Mouse (Mus musculus): ENCODE data around the gene Rps6. TPM values are rescaled to one million over a fixed set of nuclear protein-coding genes. Genes with fewer than 3 reads are reported as not detected.

The Rps6 gene
- total and polyA plus RNA-seq, 3 experiments: 325 to 601 (median 491) TPM

DNA sequence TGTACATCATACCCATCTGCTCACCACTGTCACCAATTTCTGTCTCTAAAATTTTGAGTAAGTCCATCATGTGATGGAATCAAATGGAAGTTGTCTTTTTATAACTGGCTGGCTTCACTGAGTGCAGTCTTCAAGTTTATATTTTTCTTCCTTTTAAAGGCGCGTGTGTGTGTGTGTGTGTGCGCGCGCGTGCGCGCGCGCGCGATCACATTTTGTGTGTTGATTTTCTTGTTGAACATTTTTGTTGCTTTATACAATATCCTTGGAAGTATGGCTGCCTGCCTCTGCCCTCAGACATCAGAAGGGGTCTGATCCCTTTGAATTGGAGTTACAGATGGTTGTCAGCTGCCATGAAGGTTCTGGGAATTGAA lies 843 bp upstream of the Rps6 start:
- DNase-seq: no peak
- TF ChIP-seq POLR2A (IDR thresholded peaks at IDR 0.05; ENCODE audit: insufficient read depth, low read depth, low read length) (no peak), EP300 (IDR thresholded peaks at IDR 0.05; ENCODE audit: insufficient read depth, low read depth, low read length) (no peak), CTCF (IDR thresholded peaks at IDR 0.05) (no peak)
- intact Hi-C loops (cut with DNase I): loop anchor here (10.0 kb wide), 1 partner anchor 243 kb away; the partner anchor contains the start of gene Haus6

DNA sequence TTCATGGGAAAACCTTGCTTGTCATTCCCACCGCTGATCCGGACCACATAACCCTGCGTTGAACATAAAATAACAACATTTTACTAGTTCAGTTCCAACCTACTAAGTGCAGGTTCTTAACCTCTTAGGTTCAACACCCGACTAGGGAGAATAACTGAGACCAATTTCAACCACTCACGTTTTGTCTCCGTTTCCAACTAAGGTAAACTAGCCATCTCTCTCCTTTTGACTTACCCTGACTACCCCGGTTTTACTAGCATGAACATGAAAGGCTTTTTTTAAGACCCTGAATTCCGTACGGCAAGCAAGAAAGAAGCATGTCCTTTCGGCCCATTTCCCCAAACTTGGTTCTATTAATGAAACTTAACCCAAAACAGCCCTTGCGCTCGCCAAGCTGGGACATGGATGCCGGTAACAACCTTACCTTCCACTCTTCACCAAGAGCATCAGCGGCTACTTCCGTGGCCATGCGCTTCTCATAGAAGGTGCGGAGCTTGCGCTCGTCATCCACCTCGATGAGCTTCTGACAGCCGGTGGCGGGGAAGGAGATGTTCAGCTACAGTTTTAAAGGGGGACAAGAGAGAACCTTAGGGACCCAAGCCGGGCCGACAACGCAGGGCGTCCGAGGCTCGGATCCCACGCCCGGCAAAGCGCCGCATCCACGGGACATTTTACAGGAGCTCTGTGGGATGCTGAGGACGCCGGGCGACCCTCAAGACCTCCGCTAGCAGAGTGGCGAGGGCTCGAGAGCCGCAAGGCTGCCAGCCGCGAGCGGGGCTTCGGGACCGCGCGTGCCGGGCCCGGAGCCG lies 704 bp downstream of the Rps6 start:
- intact Hi-C loops (cut with DNase I): loop anchor here (1.0 to 10.0 kb wide), 3 partner anchors 18 to 242 kb away; partner anchors contain the start of genes Acer2 and Haus6
- no peaks in the 10 kb centered on the region for H3K27me3 ChIP-seq (ENCODE audit: control insufficient read depth, insufficient read depth, low read length)
- peak overlapping the region; percentile 83 for H3K4me3 ChIP-seq
- H3K79me2 ChIP-seq (replicated peaks; ENCODE audit: control insufficient read depth, insufficient read depth, low read length): no peaks in the 10 kb centered on the region
- H3K36me3 ChIP-seq (ENCODE audit: control insufficient read depth, insufficient read depth, low read length): peaks cover 21% of the 10 kb centered on the region
- 0 out of 2 replicates have a peak, but pooled peaks have one; percentile 6 for TF ChIP-seq POLR2A (IDR thresholded peaks at IDR 0.05; ENCODE audit: insufficient read depth, low read depth, low read length)
- no peak for TF ChIP-seq EP300 (IDR thresholded peaks at IDR 0.05; ENCODE audit: insufficient read depth, low read depth, low read length)
- H3K27ac ChIP-seq: peak overlapping the region; percentile 97
- DNase-seq: no peak
- H3K4me1 ChIP-seq (ENCODE audit: control insufficient read depth, insufficient read depth, low read length): peaks cover 2% of the 10 kb centered on the region
- under 1% methylated on average over 50 of the region's 50 CpGs for WGBS
- peak overlapping the region; percentile 95 for H3K9ac ChIP-seq (ENCODE audit: low read depth, low read length)

More for the DNA sequence above, 843 bp upstream of the Rps6 start:
- H3K4me1 ChIP-seq (ENCODE audit: control insufficient read depth, insufficient read depth, low read length): peaks cover 2% of the 10 kb centered on the region
- no peak overlapping the region; the same call in 1 of the 2 replicates for H3K9ac ChIP-seq (ENCODE audit: low read depth, low read length)
- no peaks in the 10 kb centered on the region for H3K27me3 ChIP-seq (ENCODE audit: control insufficient read depth, insufficient read depth, low read length)
- H3K36me3 ChIP-seq (ENCODE audit: control insufficient read depth, insufficient read depth, low read length): peaks cover 18% of the 10 kb centered on the region
- peak overlapping the region; percentile 97 for H3K27ac ChIP-seq
- H3K4me3 ChIP-seq: peak overlapping the region; percentile 83
- H3K79me2 ChIP-seq (replicated peaks; ENCODE audit: control insufficient read depth, insufficient read depth, low read length): no peaks in the 10 kb centered on the region
- 58% methylated on average over 12 of the region's 12 CpGs for WGBS

DNA sequence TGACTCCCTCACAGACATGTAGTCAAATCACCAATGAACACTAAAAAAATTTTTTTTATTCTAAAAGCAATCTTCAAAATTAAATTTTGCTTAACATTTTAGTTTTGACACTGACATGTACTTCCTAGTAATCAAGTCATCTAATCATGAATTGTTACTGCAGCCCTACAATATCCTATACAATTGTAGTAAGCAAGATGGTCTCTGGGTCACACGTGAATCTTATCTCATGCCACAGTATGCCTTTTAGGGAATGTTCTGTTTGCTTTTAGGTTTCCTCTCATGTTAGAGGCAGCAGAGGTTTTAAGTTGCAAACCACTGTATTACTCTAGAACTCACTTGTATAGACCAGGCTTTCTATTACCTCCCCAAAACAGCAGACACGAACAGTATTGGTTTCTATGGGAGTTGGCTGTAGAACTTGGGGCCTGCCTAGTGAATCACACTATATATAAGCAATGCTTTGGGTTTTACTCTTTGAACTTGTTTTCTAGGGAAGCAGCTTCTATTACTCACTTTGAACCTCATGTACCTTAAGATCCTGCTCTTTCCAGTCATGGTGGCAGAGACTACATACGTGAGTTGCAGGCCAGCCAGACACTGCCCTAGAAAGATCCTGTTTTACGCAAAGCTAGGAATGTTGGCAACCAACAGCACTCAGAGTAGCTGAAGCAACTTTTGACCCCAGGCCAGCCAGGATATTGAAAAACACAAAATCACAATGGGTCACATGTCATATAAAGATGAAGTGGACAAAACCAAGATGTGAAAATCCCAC lies 4.2 kb downstream of the Rps6 start:
- no peaks in the 10 kb centered on the region for H3K27me3 ChIP-seq (ENCODE audit: control insufficient read depth, insufficient read depth, low read length)
- H3K4me3 ChIP-seq: no peak overlapping the region
- WGBS: 64% methylated on average over 4 of the region's 4 CpGs
- peaks cover 21% of the 10 kb centered on the region for H3K36me3 ChIP-seq (ENCODE audit: control insufficient read depth, insufficient read depth, low read length)
- no peak for TF ChIP-seq EP300 (IDR thresholded peaks at IDR 0.05; ENCODE audit: insufficient read depth, low read depth, low read length)
- no peak for TF ChIP-seq CTCF (IDR thresholded peaks at IDR 0.05)
- TF ChIP-seq POLR2A (IDR thresholded peaks at IDR 0.05; ENCODE audit: insufficient read depth, low read depth, low read length): no peak
- no peak for DNase-seq
- H3K9ac ChIP-seq (ENCODE audit: low read depth, low read length): no peak overlapping the region
- no peaks in the 10 kb centered on the region for H3K79me2 ChIP-seq (replicated peaks; ENCODE audit: control insufficient read depth, insufficient read depth, low read length)
- H3K4me1 ChIP-seq (ENCODE audit: control insufficient read depth, insufficient read depth, low read length): no peaks in the 10 kb centered on the region
- intact Hi-C loops (cut with DNase I): loop anchor here (10.0 kb wide), 1 partner anchor 238 kb away; the partner anchor contains the start of gene Haus6
- H3K27ac ChIP-seq: no peak overlapping the region

GRCm38 (mm10) chr4:86852018-86852417 lies 5.2 kb downstream of the Rps6 start:
- Histone ChIP-seq H3K27me3 (ENCODE audit: control insufficient read depth, insufficient read depth, low read length) (no peaks in the 10 kb centered on the region), H3K36me3 (ENCODE audit: control insufficient read depth, insufficient read depth, low read length) (peaks cover 21% of the 10 kb centered on the region), H3K9ac (ENCODE audit: low read depth, low read length) (no peak overlapping the region), H3K4me1 (ENCODE audit: control insufficient read depth, insufficient read depth, low read length) (no peaks in the 10 kb centered on the region), H3K27ac (no peak overlapping the region), H3K4me3 (no peak overlapping the region), H3K79me2 (replicated peaks; ENCODE audit: control insufficient read depth, insufficient read depth, low read length) (no peaks in the 10 kb centered on the region)
- TF ChIP-seq EP300 (IDR thresholded peaks at IDR 0.05; ENCODE audit: insufficient read depth, low read depth, low read length) (no peak), POLR2A (IDR thresholded peaks at IDR 0.05; ENCODE audit: insufficient read depth, low read depth, low read length) (no peak), CTCF (IDR thresholded peaks at IDR 0.05) (no peak)
- intact Hi-C loops (cut with DNase I): loop anchor here (10.0 kb wide), 1 partner anchor 237 kb away; the partner anchor contains the start of gene Haus6
- WGBS: 50% methylated on average over 3 of the region's 3 CpGs
- DNase-seq: no peak

- Histone ChIP-seq H3K27me3 (ENCODE audit: control insufficient read depth, insufficient read depth, low read length) (no peaks in the 10 kb centered on the region), H3K4me1 (ENCODE audit: control insufficient read depth, insufficient read depth, low read length) (no peaks in the 10 kb centered on the region), H3K4me3 (no peak overlapping the region), H3K79me2 (replicated peaks; ENCODE audit: control insufficient read depth, insufficient read depth, low read length) (no peaks in the 10 kb centered on the region), H3K36me3 (ENCODE audit: control insufficient read depth, insufficient read depth, low read length) (peaks cover 21% of the 10 kb centered on the region), H3K27ac (no peak overlapping the region), H3K9ac (ENCODE audit: low read depth, low read length) (no peak overlapping the region)
- intact Hi-C loops (cut with DNase I): loop anchor here (10.0 kb wide), 1 partner anchor 237 kb away; the partner anchor contains the start of gene Haus6
- no peak for TF ChIP-seq CTCF (IDR thresholded peaks at IDR 0.05)
- no peak for TF ChIP-seq POLR2A (IDR thresholded peaks at IDR 0.05; ENCODE audit: insufficient read depth, low read depth, low read length)
- TF ChIP-seq EP300 (IDR thresholded peaks at IDR 0.05; ENCODE audit: insufficient read depth, low read depth, low read length): no peak
- no peak for DNase-seq
- 67% methylated on average over 2 of the region's 2 CpGs for WGBS
Measured at GRCm38 (mm10) chr4:86851331-86851730, 5.9 kb downstream of the Rps6 start.
